Mouse (Mus musculus) neural tube, embryonic 14.5 days (tissue): ENCODE results near the gene Defb45. TPM values are rescaled to one million over a fixed set of nuclear protein-coding genes. Genes with fewer than 3 reads are reported as not detected.
A peak's percentile ranks its signal among the peaks of the same experiment; 100 is the strongest.

ENCODE experiments used
- ATAC-seq: fragments of 200-750 bp; cut with Nextera tagmentation; 2 replicates; pipeline ENCODE4 v1.8.0; 2017; ENCODE audit warnings: low read depth, mild to moderate bottlenecking, moderate TSS enrichment, moderate library complexity
- H3K27ac ChIP-seq: fragments of 300-500 bp; sonication (generic); 2 replicates; pipeline ENCODE4 v1.5.1; 2014; ENCODE audit warnings: low read depth, mild to moderate bottlenecking, control low read depth, low read length, moderate library complexity, mixed read lengths
- H3K27me3 ChIP-seq: fragments of 300-500 bp; sonication (generic); 2 replicates; pipeline ENCODE4 v1.6.1; 2014; ENCODE audit warnings: low read length; ENCODE audit not compliant: control insufficient read depth, insufficient read depth
- H3K36me3 ChIP-seq: fragments of 300-500 bp; sonication (generic); 2 replicates; pipeline ENCODE4 v1.6.1; 2014; ENCODE audit warnings: low read length, mixed read lengths; ENCODE audit not compliant: control insufficient read depth, insufficient read depth
- H3K4me1 ChIP-seq: fragments of 300-500 bp; sonication (generic); 2 replicates; pipeline ENCODE4 v1.6.1; 2014; ENCODE audit warnings: low read length; ENCODE audit not compliant: control insufficient read depth, insufficient read depth
- H3K4me2 ChIP-seq: fragments of 300-500 bp; sonication (generic); 2 replicates; pipeline ENCODE4 v1.6.1; 2014; ENCODE audit warnings: mild to moderate bottlenecking, low read depth, low read length, control low read depth
- H3K4me3 ChIP-seq: fragments of 300-500 bp; sonication (generic); 2 replicates; pipeline ENCODE4 v1.5.1; 2014; ENCODE audit warnings: low read depth, low read length, control low read depth, mixed read lengths
- H3K9ac ChIP-seq: fragments of 300-500 bp; sonication (generic); replicated peaks from 2 replicates; pipeline ENCODE4 v1.6.1; 2014; ENCODE audit warnings: low read depth, mild to moderate bottlenecking, control low read depth, low read length, mixed read lengths
- H3K9me3 ChIP-seq: fragments of 300-500 bp; sonication (generic); 2 replicates; pipeline ENCODE4 v1.6.1; 2016; ENCODE audit warnings: low read length; ENCODE audit not compliant: control insufficient read depth
- WGBS: fragments of 180-500 bp; shearing (Covaris S2); extraction: QIAGEN DNeasy Blood & Tissue Kit; methylation state at CpG from one replicate; pipeline ENCODE4 v1.1.7; 2014; 5-methylcytosine and 5-hydroxymethylcytosine counted together
- polyA plus RNA-seq: library from polyadenylated mRNA; unstranded; fragments of >200 nt; fragmentation: Nextera tagmentation; extraction: Ambion mirVana; gene quantifications from 2 replicates; pipeline ENCODE4 v1.2.1, GENCODE M21; 2014

The Defb45 gene
- polyA plus RNA-seq, 1 experiment from 2014 or later, result not detected

DNA sequence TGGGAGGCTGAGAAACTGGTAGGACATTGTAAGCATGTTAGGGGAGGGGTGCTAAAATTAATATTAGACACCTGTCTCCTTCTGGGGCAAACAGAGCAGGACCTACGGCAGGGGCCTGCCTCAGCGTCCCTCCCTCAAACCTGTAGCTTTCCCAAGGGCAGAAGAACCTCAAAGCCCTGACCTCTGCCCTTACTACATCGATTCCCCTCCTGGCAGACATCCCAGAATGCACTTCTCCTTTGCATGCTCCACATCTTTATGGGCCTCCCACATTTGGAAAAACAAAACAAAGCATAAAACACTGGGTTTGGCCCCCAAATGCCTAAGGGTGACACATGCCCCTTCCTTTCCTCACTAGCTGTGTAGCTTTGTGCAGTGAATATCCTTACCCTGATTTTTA is 30.0 kb upstream of the Defb45 start:
- 38% methylated on average over 3 of the region's 3 CpGs for WGBS
- Histone ChIP-seq H3K9ac (no peak overlapping the region), H3K4me1 (peaks cover 7% of the 10 kb centered on the region; the same call in 1 of the 2 replicates), H3K4me2 (no peak overlapping the region), H3K9me3 (no peaks in the 10 kb centered on the region), H3K27ac (no peak overlapping the region), H3K36me3 (no peaks in the 10 kb centered on the region), H3K27me3 (peaks cover 15% of the 10 kb centered on the region; the same call in 1 of the 2 replicates), H3K4me3 (no peak overlapping the region)
- no peak for ATAC-seq

DNA sequence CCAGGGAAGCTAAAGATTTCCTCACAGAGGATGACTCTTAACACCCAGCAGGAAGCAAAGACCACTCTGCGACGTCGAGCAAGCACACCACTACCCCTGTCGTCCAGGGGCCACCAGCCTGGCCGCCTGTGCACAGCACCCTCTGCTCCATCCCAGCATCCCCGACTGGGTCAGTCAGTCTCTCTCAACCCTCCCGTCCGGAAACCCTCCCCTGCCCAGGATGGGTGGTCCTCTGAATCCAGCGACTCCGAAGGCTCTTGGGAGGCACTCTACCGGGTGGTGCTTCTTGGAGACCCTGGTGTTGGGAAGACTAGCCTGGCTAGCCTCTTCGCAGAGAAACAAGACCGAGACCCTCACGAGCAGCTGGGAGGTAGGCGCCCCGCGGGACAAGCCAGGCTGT is 28.9 kb upstream of the Defb45 start:
- Histone ChIP-seq H3K4me1 (peaks cover 7% of the 10 kb centered on the region; the same call in 1 of the 2 replicates), H3K27ac (no peak overlapping the region), H3K4me2 (no peak overlapping the region), H3K4me3 (no peak overlapping the region), H3K27me3 (peaks cover 15% of the 10 kb centered on the region; the same call in 1 of the 2 replicates), H3K9me3 (no peaks in the 10 kb centered on the region), H3K9ac (no peak overlapping the region), H3K36me3 (no peaks in the 10 kb centered on the region)
- no peak for ATAC-seq
- WGBS, result 43% methylated on average over 17 of the region's 17 CpGs

DNA sequence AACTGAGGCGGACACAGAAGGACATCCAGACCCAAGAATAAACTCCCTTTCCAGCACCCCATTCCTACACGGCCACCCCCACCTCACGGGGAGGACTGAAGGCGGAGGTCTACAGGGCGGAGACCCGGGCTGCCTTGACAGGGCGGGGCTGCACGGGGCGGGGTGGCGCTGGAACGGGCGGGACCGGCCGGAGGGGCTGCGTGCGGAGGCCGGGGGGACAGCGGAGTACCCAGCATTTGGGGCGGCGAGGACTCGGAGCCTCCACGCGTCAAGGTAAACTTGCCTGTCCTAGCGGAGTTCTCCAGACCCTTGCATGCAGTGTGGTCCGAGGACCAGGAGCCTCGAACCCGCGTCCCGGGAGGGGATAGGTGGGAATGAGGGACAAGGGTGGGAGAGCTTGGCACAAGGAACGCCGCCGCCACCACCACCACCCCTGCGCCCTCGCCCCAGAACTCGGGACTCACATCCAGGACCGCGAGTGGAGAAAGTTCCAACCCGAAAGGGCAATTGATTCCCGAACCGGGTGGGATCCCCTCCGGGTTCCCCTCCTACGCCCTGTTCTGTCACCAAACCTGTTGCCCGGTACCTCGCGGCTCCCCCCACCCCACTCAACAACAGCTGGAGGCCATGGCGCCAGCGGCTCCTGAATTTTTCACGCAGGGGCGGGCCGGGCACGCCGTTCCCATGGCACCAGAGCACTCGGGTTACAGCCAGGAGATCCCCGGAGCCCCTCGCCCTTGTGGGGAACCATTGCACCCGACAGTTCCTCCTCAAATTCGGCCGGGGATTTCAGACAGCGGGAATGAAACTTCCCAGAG is 27.8 kb upstream of the Defb45 start, which contains the start of gene Rem1:
Rem1 (plus strand) TSS at position 178 of the 818 bp plus-strand sequence.
- Histone ChIP-seq H3K9ac (no peak within 1 kb of the TSS), H3K27ac (no peak within 1 kb of the TSS), H3K36me3 (no peaks in the 10 kb centered on the region), H3K4me2 (peak within 1 kb of the TSS; percentile 49), H3K4me3 (peak within 1 kb of the TSS; percentile 21; the same call in 1 of the 2 replicates), H3K27me3 (peaks cover 15% of the 10 kb centered on the region; the same call in 1 of the 2 replicates), H3K9me3 (no peaks in the 10 kb centered on the region), H3K4me1 (peaks cover 7% of the 10 kb centered on the region; the same call in 1 of the 2 replicates)
- ATAC-seq, result no peak
- WGBS, result 3% methylated on average over 59 of the region's 59 CpGs

DNA sequence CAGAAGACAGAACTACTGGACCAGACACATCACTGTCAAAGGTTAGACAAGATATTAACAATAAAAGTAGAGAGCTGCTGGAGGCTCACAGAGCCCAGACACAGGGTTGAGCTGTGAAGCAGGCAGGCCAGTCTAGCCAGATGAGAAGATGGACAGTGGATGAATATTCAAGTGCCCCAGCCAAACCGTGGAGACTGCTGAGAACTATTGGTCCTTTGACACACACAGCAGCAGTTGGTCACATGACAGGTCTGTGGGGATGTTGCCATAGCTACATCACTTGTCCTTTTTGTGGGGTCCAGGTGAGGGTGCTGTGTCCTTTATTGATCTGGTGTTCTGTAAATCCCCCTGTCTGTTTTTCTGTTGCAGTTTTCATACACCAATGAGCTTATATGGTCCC is 26.1 kb upstream of the Defb45 start:
- H3K27ac ChIP-seq, result no peak overlapping the region
- H3K4me2 ChIP-seq, result no peak overlapping the region
- peaks cover 7% of the 10 kb centered on the region; the same call in 1 of the 2 replicates for H3K4me1 ChIP-seq
- H3K9ac ChIP-seq, result no peak overlapping the region
- WGBS, result 4% methylated on average over 1 of the region's 1 CpGs
- ATAC-seq, result no peak
- peaks cover 15% of the 10 kb centered on the region; the same call in 1 of the 2 replicates for H3K27me3 ChIP-seq
- no peak overlapping the region for H3K4me3 ChIP-seq
- no peaks in the 10 kb centered on the region for H3K9me3 ChIP-seq
- no peaks in the 10 kb centered on the region for H3K36me3 ChIP-seq

DNA sequence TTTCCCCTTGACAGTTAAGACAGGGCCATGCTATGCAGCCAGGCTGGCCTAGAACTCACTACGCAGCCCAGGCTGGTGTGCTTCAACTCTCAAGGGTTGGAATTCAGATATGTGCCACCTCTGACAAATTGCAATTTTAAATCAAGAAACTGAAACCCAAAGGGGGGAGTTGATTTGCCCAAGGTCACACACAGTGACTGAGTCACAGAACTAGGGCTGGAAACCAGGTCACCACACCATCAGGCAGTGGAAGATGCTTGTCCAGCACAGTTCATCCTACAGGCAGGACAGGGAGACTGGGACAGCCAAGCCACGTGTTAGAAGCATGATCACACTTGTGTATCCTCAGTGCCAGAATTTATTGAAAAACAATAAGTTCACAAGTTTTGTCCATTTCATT is 25.4 kb upstream of the Defb45 start:
- no peaks in the 10 kb centered on the region for H3K36me3 ChIP-seq
- H3K4me3 ChIP-seq, result no peak overlapping the region
- ATAC-seq, result no peak
- peaks cover 15% of the 10 kb centered on the region; the same call in 1 of the 2 replicates for H3K27me3 ChIP-seq
- WGBS, result 92% methylated on average over 2 of the region's 2 CpGs
- no peak overlapping the region for H3K9ac ChIP-seq
- H3K27ac ChIP-seq, result no peak overlapping the region
- peaks cover 7% of the 10 kb centered on the region; the same call in 1 of the 2 replicates for H3K4me1 ChIP-seq
- no peaks in the 10 kb centered on the region for H3K9me3 ChIP-seq
- no peak overlapping the region for H3K4me2 ChIP-seq

DNA sequence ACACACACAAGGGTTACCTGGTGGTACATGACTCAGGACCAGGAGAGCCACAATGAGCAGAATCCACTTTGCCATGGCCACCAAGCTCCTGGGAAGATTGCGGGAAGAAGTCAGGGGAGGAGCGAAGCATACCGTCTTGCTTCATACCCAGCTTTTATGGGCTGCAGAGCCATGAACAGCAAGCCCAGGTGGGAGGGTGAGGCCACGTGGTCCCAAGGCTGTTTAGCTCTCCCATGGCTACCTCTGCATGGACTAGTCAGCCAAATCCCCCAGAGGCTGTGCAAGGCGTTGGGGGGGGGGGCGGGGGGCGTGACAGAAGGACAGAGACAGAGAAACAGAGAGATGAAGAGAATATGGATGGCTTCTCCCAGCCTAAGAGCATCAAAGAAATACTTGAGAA is 23.8 kb upstream of the Defb45 start, which contains the start of gene Defb25:
Defb25 (minus strand) TSS at position 101 of the 400 bp plus-strand sequence.
- WGBS, result 84% methylated on average over 7 of the region's 7 CpGs
- Histone ChIP-seq H3K9me3 (no peaks in the 10 kb centered on the region), H3K4me1 (peaks cover 7% of the 10 kb centered on the region; the same call in 1 of the 2 replicates), H3K9ac (no peak within 1 kb of the TSS), H3K4me3 (no peak within 1 kb of the TSS), H3K36me3 (no peaks in the 10 kb centered on the region), H3K27me3 (peaks cover 11% of the 10 kb centered on the region; the same call in 1 of the 2 replicates), H3K4me2 (no peak within 1 kb of the TSS), H3K27ac (no peak within 1 kb of the TSS)
- no peak for ATAC-seq

DNA sequence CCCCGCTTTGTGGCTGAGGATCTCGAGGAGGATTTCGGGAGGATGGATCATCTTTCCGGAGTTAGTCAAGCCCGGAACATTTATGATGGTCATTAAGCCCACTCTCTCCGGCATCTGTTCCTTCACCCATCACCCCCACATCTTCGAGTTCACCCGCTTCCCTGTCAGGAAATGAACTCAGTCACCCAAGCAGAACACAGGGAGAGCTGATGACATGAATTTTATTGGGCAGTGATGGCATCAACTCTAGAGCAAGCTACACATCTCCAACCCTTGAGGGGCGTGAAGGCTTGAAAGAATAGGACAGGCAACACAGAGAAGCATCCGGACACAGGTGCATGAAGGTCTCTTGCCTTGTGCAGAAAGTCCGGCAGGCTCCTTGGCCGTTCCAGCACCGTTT is 23.0 kb upstream of the Defb45 start:
- ATAC-seq, result no peak
- peaks cover 9% of the 10 kb centered on the region; the same call in 1 of the 2 replicates for H3K27me3 ChIP-seq
- H3K27ac ChIP-seq, result no peak overlapping the region
- H3K9me3 ChIP-seq, result no peaks in the 10 kb centered on the region
- no peak overlapping the region for H3K4me3 ChIP-seq
- WGBS, result 74% methylated on average over 13 of the region's 13 CpGs
- H3K4me1 ChIP-seq, result peaks cover 6% of the 10 kb centered on the region; the same call in 1 of the 2 replicates
- no peak overlapping the region for H3K4me2 ChIP-seq
- H3K36me3 ChIP-seq, result no peaks in the 10 kb centered on the region
- H3K9ac ChIP-seq, result no peak overlapping the region

DNA sequence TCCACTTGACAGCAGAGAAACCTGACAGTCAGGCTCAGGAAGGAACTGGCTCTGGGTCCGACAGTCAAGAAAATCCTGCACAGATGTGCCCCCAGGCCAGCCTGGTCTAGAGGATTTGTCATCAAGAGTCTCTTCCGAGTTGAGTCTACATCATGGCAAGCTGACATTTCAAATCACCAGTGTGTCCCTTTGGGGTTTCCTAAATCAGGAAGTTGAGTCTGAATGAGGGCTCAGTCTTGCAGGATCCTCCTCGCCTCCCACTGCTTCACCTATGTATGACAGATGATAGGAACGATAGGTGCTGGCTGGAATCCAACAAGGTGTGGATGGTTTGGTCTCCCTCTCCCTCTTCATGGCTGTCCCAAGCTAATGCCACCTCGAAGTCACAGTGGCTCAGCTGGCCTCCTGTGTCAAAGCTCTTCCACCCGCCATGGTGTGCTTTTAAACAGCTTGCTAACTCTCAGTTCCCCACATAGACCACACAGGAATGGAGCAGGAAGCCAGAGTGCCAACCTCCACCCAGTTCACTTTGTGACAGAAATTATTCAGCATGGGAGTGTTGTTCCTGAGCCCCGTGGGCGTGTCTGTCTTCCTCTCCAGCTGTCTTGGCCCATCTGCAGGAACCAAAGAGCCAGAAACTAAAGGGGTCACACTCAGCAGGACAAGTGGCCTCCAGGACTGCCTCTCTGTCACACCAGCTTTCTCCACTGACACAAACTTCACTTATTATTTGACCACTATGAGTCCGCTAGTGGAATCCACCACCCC is 21.4 kb upstream of the Defb45 start:
- ATAC-seq, result no peak
- Histone ChIP-seq H3K36me3 (no peaks in the 10 kb centered on the region), H3K4me1 (no peaks in the 10 kb centered on the region), H3K9me3 (no peaks in the 10 kb centered on the region), H3K4me2 (no peak overlapping the region), H3K9ac (no peak overlapping the region), H3K4me3 (no peak overlapping the region), H3K27ac (no peak overlapping the region), H3K27me3 (no peaks in the 10 kb centered on the region)
- WGBS, result 68% methylated on average over 9 of the region's 9 CpGs
